Mouse (Mus musculus) common myeloid progenitor, adult 5-6 weeks (primary cell): ENCODE results near the gene Pold2. TPM values are rescaled to one million over a fixed set of nuclear protein-coding genes. Genes with fewer than 3 reads are reported as not detected.

ENCODE experiments used
- ATAC-seq: replicated peaks from 2 replicates; pipeline ENCODE4 v1.8.0; 2016; ENCODE audit warnings: low read depth, mild to moderate bottlenecking, moderate TSS enrichment, inconsistent platforms; ENCODE audit not compliant: poor library complexity, severe bottlenecking
- total RNA-seq: library from RNA; stranded (forward); fragments of 200-1000, 187-1606 nt; gene quantifications from 2 replicates; pipeline ENCODE4 v1.2.3, GENCODE M21; 2017

Gene Pold2
- total RNA-seq, 1 experiment from 2014 or later: 61.2 TPM

DNA sequence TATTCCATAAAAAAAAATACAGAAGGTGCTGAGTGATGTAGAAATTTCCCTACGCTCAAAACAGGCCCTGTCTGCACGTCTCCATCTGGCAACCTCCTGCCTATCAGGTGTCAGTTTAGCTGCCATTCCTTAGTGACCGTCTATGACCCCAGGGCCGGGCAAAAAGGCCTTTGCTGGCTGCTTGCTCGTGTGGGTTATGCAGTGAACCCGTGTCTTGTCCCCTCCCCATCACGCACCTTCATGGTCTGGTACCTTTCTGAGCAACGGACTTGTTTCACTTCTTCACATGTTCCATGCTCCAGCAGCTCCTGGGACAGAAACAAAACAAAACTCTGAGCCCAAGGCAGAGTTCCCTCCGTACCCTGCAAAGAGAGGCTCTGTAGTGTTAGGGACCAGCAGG is 43.6 kb downstream of the Pold2 start:
- ATAC-seq: no peak

DNA sequence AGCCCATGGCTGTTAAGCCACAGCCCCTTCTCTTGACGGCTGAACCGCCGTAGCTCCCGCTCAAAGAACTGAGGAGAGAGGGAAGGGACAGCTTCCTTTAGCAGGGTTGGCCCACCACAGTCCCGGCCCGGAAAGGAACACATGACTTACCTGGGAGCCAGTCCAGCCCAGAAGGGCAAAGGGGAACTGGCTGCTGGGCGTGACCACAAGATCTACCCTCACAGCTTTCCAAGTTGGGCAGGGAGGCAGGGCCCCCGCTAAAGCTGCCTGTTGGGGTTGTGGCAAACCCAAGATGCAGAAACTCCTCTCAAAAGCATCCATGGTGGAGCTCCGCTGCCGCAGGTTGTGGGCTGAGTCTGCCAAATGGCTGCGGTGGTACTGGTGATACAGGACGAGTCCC is 48.8 kb downstream of the Pold2 start:
- peak; percentile 71 for ATAC-seq

- 0 out of 2 replicates have a peak, but pooled peaks have one; percentile 35 for ATAC-seq
These were observed 49.4 kb downstream of the Pold2 start for GRCm38 (mm10) chr11:5828509-5829191.

DNA sequence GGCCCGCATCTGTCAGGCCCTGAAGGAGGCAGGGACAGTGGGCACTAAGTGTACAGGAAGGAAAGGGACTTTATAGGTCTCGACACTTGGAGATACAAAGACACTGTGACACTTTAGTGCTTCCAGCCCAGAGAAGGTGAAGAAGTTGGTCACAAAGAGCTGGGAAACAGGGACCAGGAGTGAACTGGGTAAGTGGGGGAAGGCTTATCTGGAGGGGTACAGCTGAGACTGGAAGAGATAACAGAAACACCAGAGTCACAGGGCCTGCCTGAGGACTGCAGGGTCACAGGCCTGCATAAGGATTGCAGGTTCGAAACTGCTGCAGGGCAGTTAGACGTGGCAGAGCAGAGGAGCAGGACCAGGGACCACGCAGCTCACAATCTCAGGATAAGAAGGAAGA is 50.2 kb downstream of the Pold2 start:
- no peak for ATAC-seq

GRCm38 (mm10) chr11:5825432-5825831 is 52.7 kb downstream of the Pold2 start:
- no peak for ATAC-seq

Other genes with a start within 250 kb of the Pold2 start
- 38.7 and 82.1 TPM in 2 replicates for gene Mrps24, start 162.6 kb downstream of the Pold2 start, total RNA-seq
- gene Urgcp, start 115.9 kb downstream of the Pold2 start, total RNA-seq: 7.4 and 10.5 TPM in 2 replicates
- 72.8 and 77.1 TPM in 2 replicates for gene Dbnl, start 89.8 kb downstream of the Pold2 start, total RNA-seq
- not detected in 2 replicates for gene Pgam2, start 74.6 kb downstream of the Pold2 start, total RNA-seq
- 0.97 and 2.6 TPM in 2 replicates for gene Polm, start 40.3 kb downstream of the Pold2 start, total RNA-seq
- gene Aebp1, start 16.3 kb downstream of the Pold2 start, total RNA-seq: not detected in 2 replicates
- not detected in 2 replicates for gene Myl7, start 20.5 kb upstream of the Pold2 start, total RNA-seq
- not detected in 2 replicates for gene Gck, start 71.8 kb upstream of the Pold2 start, total RNA-seq
- 32.8 and 33.6 TPM in 2 replicates for gene Ykt6, start 77.4 kb upstream of the Pold2 start, total RNA-seq
- 1.9 and 2.0 TPM in 2 replicates for gene Camk2b, start 188.1 kb upstream of the Pold2 start, total RNA-seq